Mouse (Mus musculus) brain, embryonic 14.5 days (tissue): ENCODE data around the gene Agpat3. TPM values are rescaled to one million over a fixed set of nuclear protein-coding genes. Genes with fewer than 3 reads are reported as not detected.
A peak's percentile ranks its signal among the peaks of the same experiment; 100 is the strongest.

Source experiments
- DNase-seq: peaks from one replicate; pipeline ENCODE4 v3.0.0-alpha.2; 2011; ENCODE audit warnings: low read depth
- CTCF ChIP-seq: fragments of 200-500 bp; IDR thresholded peaks from 2 replicates; pipeline ENCODE4 v1.5.1; 2012; ENCODE audit warnings: inconsistent platforms, mild to moderate bottlenecking, moderate library complexity, borderline replicate concordance; ENCODE audit not compliant: insufficient read depth, insufficient read length; ENCODE audit errors: extremely low read depth
- POLR2A ChIP-seq: fragments of 200-500 bp; IDR thresholded peaks from 2 replicates; pipeline ENCODE4 v1.6.1; 2012; ENCODE audit warnings: mild to moderate bottlenecking, inconsistent platforms, borderline replicate concordance; ENCODE audit not compliant: poor library complexity, insufficient read depth, insufficient read length, severe bottlenecking; ENCODE audit errors: extremely low read depth
- polyA plus RNA-seq: library from polyadenylated mRNA; depleted of rRNA; stranded (reverse); fragments of >200 nt; gene quantifications from 2 replicates; pipeline ENCODE4 v1.2.3, GENCODE M21; 2012

The Agpat3 gene
- polyA plus RNA-seq, 1 experiment = 95.2 TPM

- no peak for DNase-seq
Measured at GRCm38 (mm10) chr10:78342091-78342490, 10.2 kb downstream of the Agpat3 start.

GRCm38 (mm10) chr10:78338180-78338579 lies 14.1 kb downstream of the Agpat3 start:
- TF ChIP-seq POLR2A = no peak
- TF ChIP-seq CTCF = no peak
- no peak for DNase-seq

More at GRCm38 (mm10) chr10:78342091-78342490, 10.2 kb downstream of the Agpat3 start:
- no peak for TF ChIP-seq CTCF

GRCm38 (mm10) chr10:78334923-78335561 lies 17.2 kb downstream of the Agpat3 start:
- DNase-seq = no peak
- TF ChIP-seq CTCF = no peak
- TF ChIP-seq POLR2A = no peak

GRCm38 (mm10) chr10:78331577-78331976 lies 20.7 kb downstream of the Agpat3 start:
- no peak for TF ChIP-seq POLR2A
- no peak for TF ChIP-seq CTCF
- DNase-seq = no peak

- TF ChIP-seq POLR2A (no peak), CTCF (no peak)
- DNase-seq = no peak
Measured at GRCm38 (mm10) chr10:78329305-78329704, 23.0 kb downstream of the Agpat3 start.

- TF ChIP-seq POLR2A (no peak), CTCF (no peak)
Measured at GRCm38 (mm10) chr10:78328011-78328575, 24.2 kb downstream of the Agpat3 start.

GRCm38 (mm10) chr10:78325916-78326647 lies 26.2 kb downstream of the Agpat3 start:
- DNase-seq = no peak
- TF ChIP-seq POLR2A = no peak
- no peak for TF ChIP-seq CTCF

More at GRCm38 (mm10) chr10:78328011-78328575, 24.2 kb downstream of the Agpat3 start:
- DNase-seq = no peak

GRCm38 (mm10) chr10:78324556-78325164 lies 27.6 kb downstream of the Agpat3 start:
- TF ChIP-seq POLR2A = no peak
- TF ChIP-seq CTCF = no peak
- no peak for DNase-seq

- TF ChIP-seq POLR2A (no peak), CTCF (no peak)
- peak; percentile 72 for DNase-seq
Measured at GRCm38 (mm10) chr10:78323214-78323880, 28.9 kb downstream of the Agpat3 start.

GRCm38 (mm10) chr10:78322806-78323205 lies 29.5 kb downstream of the Agpat3 start:
- DNase-seq = no peak
- TF ChIP-seq CTCF (peak; percentile 13; the same call in 1 of the 2 replicates), POLR2A (no peak)

- DNase-seq = no peak
- TF ChIP-seq CTCF (no peak), POLR2A (no peak)
Measured at GRCm38 (mm10) chr10:78321133-78321757, 31.0 kb downstream of the Agpat3 start.

GRCm38 (mm10) chr10:78320526-78320925 lies 31.8 kb downstream of the Agpat3 start:
- no peak for DNase-seq
- no peak for TF ChIP-seq POLR2A
- no peak for TF ChIP-seq CTCF
